In the genomic region with DNA sequence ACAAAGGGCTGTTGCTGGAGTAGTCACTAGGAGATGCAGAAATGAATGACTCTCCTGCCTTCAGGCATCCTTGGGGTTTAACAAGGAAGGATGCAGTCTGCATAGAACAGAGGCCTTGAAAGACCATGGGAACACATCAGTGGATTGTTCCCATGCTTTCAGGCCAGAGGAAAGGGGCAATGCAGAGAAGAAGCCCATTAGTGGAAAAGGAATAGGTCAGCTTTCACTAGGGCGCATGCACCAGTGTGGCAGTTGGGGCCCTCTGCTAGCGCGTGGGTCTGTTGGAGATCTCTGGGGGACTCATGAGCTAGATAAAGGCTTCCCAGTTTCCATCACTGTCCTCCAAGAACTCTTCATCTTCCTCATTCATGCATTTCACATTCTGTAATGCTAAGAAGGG, we compare ENCODE assay signal across 13 mouse cellular contexts.
"Had no signal": no experiment of that assay in that cellular context is flagged by ENCODE, and none has a peak within 500 bp of the region (broad histone marks: within the 10 kb centered on the region; RNA-seq: fewer than 3 reads in every experiment).

No protein-coding gene starts in this region.

- H3K27ac ChIP-seq: kidney, postnatal 0 days; limb, embryonic 13.5 days; lung, embryonic 15.5 days; macrophage; stomach, postnatal 0 days had no signal

- ATAC-seq: midbrain, embryonic 16.5 days had no signal

- H3K4me3 ChIP-seq: limb, embryonic 13.5 days; lung, embryonic 15.5 days; megakaryocyte, embryonic 14.5 days had no signal

- H3K9ac ChIP-seq: limb, embryonic 13.5 days; lung, embryonic 15.5 days had no signal

- H3K27me3 ChIP-seq: limb, embryonic 13.5 days; lung, embryonic 15.5 days; megakaryocyte, embryonic 14.5 days had no signal

- H3K36me3 ChIP-seq: limb, embryonic 13.5 days; lung, embryonic 15.5 days had no signal

- DNase-seq: kidney, adult 11 months; kidney, adult 9 months; kidney, postnatal 36 days; lung, postnatal 14 days had no signal

- H3K9me3 ChIP-seq: limb, embryonic 13.5 days; lung, embryonic 15.5 days had no signal

- H3K4me2 ChIP-seq: limb, embryonic 13.5 days; liver, embryonic 11.5 days; lung, embryonic 15.5 days; midbrain, embryonic 11.5 days had no signal
